Mouse (Mus musculus) limb, embryonic 10.5 days (tissue): ENCODE data around the gene Map3k1. TPM values are rescaled to one million over a fixed set of nuclear protein-coding genes. Genes with fewer than 3 reads are reported as not detected.

ENCODE experiments used
- DNase-seq: peaks from one replicate; pipeline ENCODE4 v3.0.0-alpha.2; 2017; ENCODE audit warnings: low spot score
- H3K27ac ChIP-seq: fragments of 300-500 bp; sonication (generic); 2 replicates; pipeline ENCODE4 v1.5.1; 2016; ENCODE audit warnings: mild to moderate bottlenecking
- H3K27me3 ChIP-seq: fragments of 300-500 bp; sonication (generic); 2 replicates; pipeline ENCODE4 v1.6.1; 2016; ENCODE audit warnings: low read depth, mild to moderate bottlenecking; ENCODE audit not compliant: poor library complexity, severe bottlenecking
- H3K36me3 ChIP-seq: fragments of 300-500 bp; sonication (generic); 2 replicates; pipeline ENCODE4 v1.6.1; 2016; ENCODE audit warnings: mild to moderate bottlenecking, moderate library complexity
- H3K4me1 ChIP-seq: fragments of 300-500 bp; sonication (generic); 2 replicates; pipeline ENCODE4 v1.6.1; 2016
- H3K4me3 ChIP-seq: fragments of 300-500 bp; sonication (generic); 2 replicates; pipeline ENCODE4 v1.5.1; 2016; ENCODE audit warnings: mild to moderate bottlenecking, moderate library complexity
- H3K9me3 ChIP-seq: fragments of 300-500 bp; sonication (generic); replicated peaks from 2 replicates; pipeline ENCODE4 v1.6.1; 2016; ENCODE audit warnings: mild to moderate bottlenecking
- WGBS: fragments of 180-500 bp; shearing (Covaris S2); methylation state at CpG from one replicate; pipeline ENCODE4 v1.1.7; 2016; 5-methylcytosine and 5-hydroxymethylcytosine counted together
- polyA plus RNA-seq: library from polyadenylated mRNA; unstranded; fragments of >200 nt; fragmentation: Nextera tagmentation; extraction: Ambion mirVana; gene quantifications from 2 replicates; pipeline ENCODE4 v1.2.1, GENCODE M21; 2016

The Map3k1 gene
- polyA plus RNA-seq, result 14.9 and 15.6 TPM in 2 replicates

GRCm38 (mm10) chr13:111808637-111809465, at the start of gene Map3k1:
TSS of gene Map3k1 (minus strand) at chr13:111808993.
- DNase-seq, result peak; percentile 85
- peaks cover 18% of the 10 kb centered on the region for H3K27me3 ChIP-seq
- WGBS, result under 1% methylated on average over 119 of the region's 136 CpGs
- no peaks in the 10 kb centered on the region for H3K9me3 ChIP-seq
- H3K36me3 ChIP-seq, result no peaks in the 10 kb centered on the region
- peak within 1 kb of the TSS; percentile 86 for H3K4me3 ChIP-seq
- H3K4me1 ChIP-seq, result peaks cover 44% of the 10 kb centered on the region
- H3K27ac ChIP-seq, result peak within 1 kb of the TSS; percentile 97

- no peak for DNase-seq
- 83% methylated on average over 7 of the region's 7 CpGs for WGBS
- no peak overlapping the region for H3K27ac ChIP-seq
Measured at GRCm38 (mm10) chr13:111856786-111857455, 48.1 kb upstream of the Map3k1 start.

GRCm38 (mm10) chr13:111856232-111856631, 47.4 kb upstream of the Map3k1 start:
- Histone ChIP-seq H3K4me3 (no peak overlapping the region), H3K36me3 (no peaks in the 10 kb centered on the region), H3K9me3 (no peaks in the 10 kb centered on the region), H3K27ac (no peak overlapping the region), H3K4me1 (no peaks in the 10 kb centered on the region), H3K27me3 (no peaks in the 10 kb centered on the region)
- 92% methylated on average over 7 of the region's 7 CpGs for WGBS
- no peak for DNase-seq

More at GRCm38 (mm10) chr13:111856786-111857455, 48.1 kb upstream of the Map3k1 start:
- no peaks in the 10 kb centered on the region for H3K27me3 ChIP-seq
- no peaks in the 10 kb centered on the region for H3K36me3 ChIP-seq
- no peak overlapping the region for H3K4me3 ChIP-seq
- no peaks in the 10 kb centered on the region for H3K4me1 ChIP-seq
- H3K9me3 ChIP-seq, result no peaks in the 10 kb centered on the region

GRCm38 (mm10) chr13:111852451-111853224, 43.8 kb upstream of the Map3k1 start:
- Histone ChIP-seq H3K27me3 (no peaks in the 10 kb centered on the region), H3K4me1 (no peaks in the 10 kb centered on the region), H3K9me3 (no peaks in the 10 kb centered on the region), H3K4me3 (no peak overlapping the region), H3K36me3 (no peaks in the 10 kb centered on the region), H3K27ac (no peak overlapping the region)
- WGBS, result 87% methylated on average over 9 of the region's 9 CpGs
- no peak for DNase-seq

- Histone ChIP-seq H3K4me1 (peaks cover 9% of the 10 kb centered on the region), H3K27ac (no peak overlapping the region), H3K27me3 (no peaks in the 10 kb centered on the region), H3K9me3 (no peaks in the 10 kb centered on the region), H3K4me3 (no peak overlapping the region), H3K36me3 (no peaks in the 10 kb centered on the region)
- WGBS, result 94% methylated on average over 12 of the region's 12 CpGs
- DNase-seq, result no peak
Measured at GRCm38 (mm10) chr13:111850046-111850837, 41.4 kb upstream of the Map3k1 start.

- H3K9me3 ChIP-seq, result no peaks in the 10 kb centered on the region
- 37% methylated on average over 9 of the region's 9 CpGs for WGBS
- peaks cover 10% of the 10 kb centered on the region for H3K4me1 ChIP-seq
- DNase-seq, result peak; percentile 36
- no peaks in the 10 kb centered on the region for H3K36me3 ChIP-seq
- no peak overlapping the region for H3K4me3 ChIP-seq
- H3K27ac ChIP-seq, result no peak overlapping the region
- H3K27me3 ChIP-seq, result no peaks in the 10 kb centered on the region
Measured at GRCm38 (mm10) chr13:111845471-111845870, 36.7 kb upstream of the Map3k1 start.

- WGBS, result 91% methylated on average over 3 of the region's 3 CpGs
- no peak overlapping the region for H3K27ac ChIP-seq
- no peak overlapping the region for H3K4me3 ChIP-seq
- no peaks in the 10 kb centered on the region for H3K27me3 ChIP-seq
- no peaks in the 10 kb centered on the region for H3K36me3 ChIP-seq
- no peak for DNase-seq
- H3K9me3 ChIP-seq, result no peaks in the 10 kb centered on the region
- peaks cover 10% of the 10 kb centered on the region for H3K4me1 ChIP-seq
Measured at GRCm38 (mm10) chr13:111844313-111844712, 35.5 kb upstream of the Map3k1 start.

GRCm38 (mm10) chr13:111835787-111836186, 27.0 kb upstream of the Map3k1 start:
- Histone ChIP-seq H3K9me3 (no peaks in the 10 kb centered on the region), H3K27me3 (no peaks in the 10 kb centered on the region), H3K36me3 (no peaks in the 10 kb centered on the region), H3K4me3 (no peak overlapping the region), H3K27ac (no peak overlapping the region), H3K4me1 (peaks cover 11% of the 10 kb centered on the region)
- DNase-seq, result no peak
- WGBS, result 49% methylated on average over 8 of the region's 8 CpGs

- Histone ChIP-seq H3K27ac (no peak overlapping the region), H3K4me1 (peaks cover 13% of the 10 kb centered on the region), H3K27me3 (no peaks in the 10 kb centered on the region), H3K4me3 (no peak overlapping the region), H3K36me3 (no peaks in the 10 kb centered on the region), H3K9me3 (no peaks in the 10 kb centered on the region)
- WGBS, result 69% methylated on average over 11 of the region's 11 CpGs
- no peak for DNase-seq
Measured at GRCm38 (mm10) chr13:111834613-111835012, 25.8 kb upstream of the Map3k1 start.

- WGBS, result 39% methylated on average over 2 of the region's 2 CpGs
- Histone ChIP-seq H3K36me3 (no peaks in the 10 kb centered on the region), H3K9me3 (no peaks in the 10 kb centered on the region), H3K4me1 (peaks cover 9% of the 10 kb centered on the region), H3K4me3 (no peak overlapping the region), H3K27ac (no peak overlapping the region), H3K27me3 (no peaks in the 10 kb centered on the region)
- no peak for DNase-seq
Measured at GRCm38 (mm10) chr13:111829473-111829872, 20.7 kb upstream of the Map3k1 start.

- WGBS, result 78% methylated on average over 4 of the region's 4 CpGs
- Histone ChIP-seq H3K9me3 (no peaks in the 10 kb centered on the region), H3K36me3 (no peaks in the 10 kb centered on the region), H3K4me3 (no peak overlapping the region), H3K4me1 (peaks cover 6% of the 10 kb centered on the region), H3K27ac (no peak overlapping the region), H3K27me3 (no peaks in the 10 kb centered on the region)
- no peak for DNase-seq
Measured at GRCm38 (mm10) chr13:111827481-111827880, 18.7 kb upstream of the Map3k1 start.

- Histone ChIP-seq H3K27me3 (no peaks in the 10 kb centered on the region), H3K9me3 (no peaks in the 10 kb centered on the region), H3K27ac (no peak overlapping the region), H3K4me1 (no peaks in the 10 kb centered on the region), H3K36me3 (no peaks in the 10 kb centered on the region), H3K4me3 (no peak overlapping the region)
- 71% methylated on average over 4 of the region's 4 CpGs for WGBS
- no peak for DNase-seq
Measured at GRCm38 (mm10) chr13:111824178-111824577, 15.4 kb upstream of the Map3k1 start.
